Mouse (Mus musculus) lung, postnatal 0 days (tissue): ENCODE data around the gene Ptprs. TPM values are rescaled to one million over a fixed set of nuclear protein-coding genes. Genes with fewer than 3 reads are reported as not detected.

Experiments used
- ATAC-seq: fragments of 200-750 bp; cut with Nextera tagmentation; 2 replicates; pipeline ENCODE4 v1.8.0; 2017; ENCODE audit warnings: moderate library complexity
- DNase-seq: peaks from one replicate; pipeline ENCODE4 v3.0.0-alpha.2; 2016; ENCODE audit warnings: low spot score
- H3K27ac ChIP-seq: fragments of 300-500 bp; sonication (generic); 2 replicates; pipeline ENCODE4 v1.5.1; 2014; ENCODE audit warnings: antibody characterized with exemption, mild to moderate bottlenecking, low read length, mixed read lengths
- H3K27me3 ChIP-seq: fragments of 300-500 bp; sonication (generic); replicated peaks from 2 replicates; pipeline ENCODE4 v1.6.1; 2014; ENCODE audit warnings: low read length, mixed read lengths; ENCODE audit not compliant: insufficient read depth
- H3K36me3 ChIP-seq: fragments of 300-500 bp; sonication (generic); 2 replicates; pipeline ENCODE4 v1.6.1; 2014; ENCODE audit warnings: low read length, mixed read lengths; ENCODE audit not compliant: insufficient read depth
- H3K4me1 ChIP-seq: fragments of 300-500 bp; sonication (generic); 2 replicates; pipeline ENCODE4 v1.6.1; 2014; ENCODE audit warnings: antibody characterized with exemption, low read depth, low read length, mixed read lengths; ENCODE audit not compliant: insufficient read depth
- H3K4me2 ChIP-seq: fragments of 300-500 bp; sonication (generic); replicated peaks from 2 replicates; pipeline ENCODE4 v1.6.1; 2014; ENCODE audit warnings: low read depth, mild to moderate bottlenecking, low read length, moderate library complexity, mixed read lengths
- H3K4me3 ChIP-seq: fragments of 300-500 bp; sonication (generic); 2 replicates; pipeline ENCODE4 v1.5.1; 2014; ENCODE audit warnings: low read depth, low read length
- H3K9ac ChIP-seq: fragments of 300-500 bp; sonication (generic); replicated peaks from 2 replicates; pipeline ENCODE4 v1.6.1; 2014; ENCODE audit warnings: low read depth, mild to moderate bottlenecking
- H3K9me3 ChIP-seq: fragments of 300-500 bp; sonication (generic); 2 replicates; pipeline ENCODE4 v1.6.1; 2016; ENCODE audit warnings: low read length, mixed read lengths
- CTCF ChIP-seq: IDR thresholded peaks from 2 replicates; pipeline ENCODE4 v1.5.1; 2016; ENCODE audit warnings: antibody characterized with exemption, mild to moderate bottlenecking
- EP300 ChIP-seq: IDR thresholded peaks from 2 replicates; pipeline ENCODE4 v1.6.1; 2016; ENCODE audit warnings: antibody characterized with exemption, mild to moderate bottlenecking, control low read depth
- WGBS: fragments of 180-500 bp; shearing (Covaris S2); extraction: QIAGEN DNeasy Blood & Tissue Kit; methylation state at CpG from one replicate; pipeline ENCODE4 v1.1.7; 2014; 5-methylcytosine and 5-hydroxymethylcytosine counted together
- polyA plus RNA-seq: library from polyadenylated mRNA; unstranded; fragments of >200 nt; fragmentation: Nextera tagmentation; extraction: Ambion mirVana; gene quantifications from 2 replicates; pipeline ENCODE4 v1.2.1, GENCODE M21; 2015

Ptprs gene
- polyA plus RNA-seq, 1 experiment from 2014 or later = 25.6 TPM

- ATAC-seq = no peak
- no peak for DNase-seq
- Histone ChIP-seq H3K4me1 (peaks cover 20% of the 10 kb centered on the region), H3K9me3 (no peaks in the 10 kb centered on the region), H3K4me3 (peak overlapping the region; percentile 55), H3K36me3 (no peaks in the 10 kb centered on the region), H3K27me3 (peaks cover 27% of the 10 kb centered on the region; the same call in 1 of the 2 replicates), H3K9ac (0 out of 2 replicates have a peak overlapping the region, but pooled peaks have one; percentile 16), H3K27ac (peak overlapping the region; percentile 54; the same call in 1 of the 2 replicates), H3K4me2 (peak overlapping the region; percentile 89)
- TF ChIP-seq CTCF = no peak
- WGBS = 3% methylated on average over 27 of the region's 32 CpGs
Measured at GRCm38 (mm10) chr17:56474311-56474830, 1.9 kb downstream of the Ptprs start.

- Histone ChIP-seq H3K9ac (no peak overlapping the region), H3K4me2 (peak overlapping the region; percentile 89), H3K27ac (no peak overlapping the region), H3K36me3 (no peaks in the 10 kb centered on the region), H3K4me3 (peak overlapping the region; percentile 55), H3K4me1 (peaks cover 20% of the 10 kb centered on the region), H3K27me3 (peaks cover 27% of the 10 kb centered on the region; the same call in 1 of the 2 replicates), H3K9me3 (no peaks in the 10 kb centered on the region)
- ATAC-seq (no peak), DNase-seq (no peak)
- 1% methylated on average over 8 of the region's 11 CpGs for WGBS
- TF ChIP-seq EP300 (no peak), CTCF (no peak)
Measured at GRCm38 (mm10) chr17:56473611-56473905, 2.7 kb downstream of the Ptprs start.

GRCm38 (mm10) chr17:56472733-56473610 is 3.3 kb downstream of the Ptprs start:
- Histone ChIP-seq H3K27me3 (peaks cover 27% of the 10 kb centered on the region; the same call in 1 of the 2 replicates), H3K36me3 (no peaks in the 10 kb centered on the region), H3K4me3 (peak overlapping the region; percentile 55), H3K27ac (no peak overlapping the region), H3K9me3 (no peaks in the 10 kb centered on the region), H3K9ac (no peak overlapping the region), H3K4me1 (peaks cover 20% of the 10 kb centered on the region), H3K4me2 (peak overlapping the region; percentile 89)
- TF ChIP-seq CTCF (peak; percentile 69), EP300 (no peak)
- DNase-seq (peak; percentile 80), ATAC-seq (peak; percentile 23)
- WGBS = 4% methylated on average over 50 of the region's 50 CpGs

- DNase-seq = no peak
- H3K9me3 ChIP-seq = no peaks in the 10 kb centered on the region
- H3K9ac ChIP-seq = no peak overlapping the region
- no peak overlapping the region for H3K27ac ChIP-seq
- H3K4me2 ChIP-seq = peak overlapping the region; percentile 89; the same call in 1 of the 2 replicates
- 21% methylated on average over 16 of the region's 16 CpGs for WGBS
- H3K4me3 ChIP-seq = no peak overlapping the region
- H3K4me1 ChIP-seq = peaks cover 20% of the 10 kb centered on the region
- ATAC-seq = no peak
- no peaks in the 10 kb centered on the region for H3K36me3 ChIP-seq
- H3K27me3 ChIP-seq = peaks cover 27% of the 10 kb centered on the region; the same call in 1 of the 2 replicates
- no peak for TF ChIP-seq CTCF
Measured at GRCm38 (mm10) chr17:56472121-56472520, 4.2 kb downstream of the Ptprs start.

DNA sequence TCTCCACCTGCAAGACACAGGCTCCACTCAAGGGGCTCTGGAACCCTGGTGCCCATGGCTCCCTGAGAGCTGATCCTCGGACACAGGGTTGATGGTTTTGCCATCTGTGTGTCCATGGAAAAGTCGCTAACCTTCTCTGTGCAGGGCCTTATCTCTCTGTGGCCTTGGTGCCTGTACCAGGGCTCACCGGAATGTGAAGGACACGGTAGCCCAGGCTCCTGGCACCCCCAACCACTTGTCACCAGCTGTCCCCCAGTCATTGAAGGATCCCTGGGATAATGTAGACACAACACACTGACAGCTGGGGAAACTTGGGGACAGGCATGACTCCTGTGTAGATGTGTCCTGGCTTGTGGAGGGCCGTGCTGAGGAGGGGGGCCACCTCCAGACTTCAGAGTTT is 5.1 kb downstream of the Ptprs start:
- ATAC-seq = no peak
- peaks cover 26% of the 10 kb centered on the region; the same call in 1 of the 2 replicates for H3K27me3 ChIP-seq
- no peak overlapping the region for H3K9ac ChIP-seq
- H3K4me3 ChIP-seq = no peak overlapping the region
- no peaks in the 10 kb centered on the region for H3K9me3 ChIP-seq
- no peak overlapping the region for H3K4me2 ChIP-seq
- DNase-seq = no peak
- no peaks in the 10 kb centered on the region for H3K36me3 ChIP-seq
- no peak overlapping the region for H3K27ac ChIP-seq
- peaks cover 24% of the 10 kb centered on the region for H3K4me1 ChIP-seq
- WGBS = 76% methylated on average over 5 of the region's 5 CpGs
- TF ChIP-seq EP300 (no peak), CTCF (no peak)

GRCm38 (mm10) chr17:56470571-56470970 is 5.7 kb downstream of the Ptprs start:
- Histone ChIP-seq H3K9me3 (no peaks in the 10 kb centered on the region), H3K27ac (no peak overlapping the region), H3K27me3 (peaks cover 21% of the 10 kb centered on the region; the same call in 1 of the 2 replicates), H3K9ac (no peak overlapping the region), H3K4me2 (peak overlapping the region; percentile 50), H3K4me3 (peak overlapping the region; percentile 23; the same call in 1 of the 2 replicates), H3K4me1 (peaks cover 23% of the 10 kb centered on the region), H3K36me3 (no peaks in the 10 kb centered on the region)
- ATAC-seq (no peak), DNase-seq (no peak)
- 22% methylated on average over 10 of the region's 10 CpGs for WGBS
- TF ChIP-seq EP300 (no peak), CTCF (no peak)
